Mouse (Mus musculus) brain, embryonic 14.5 days (tissue): ENCODE results near the gene Rnaset2a.
"Not testable (repeated sequence)": the region's sequence is repeated elsewhere in the genome, so short reads cannot be mapped to it uniquely, and the experiment has no call there.

ENCODE experiments used
- CTCF ChIP-seq: fragments of 200-500 bp; IDR thresholded peaks from 2 replicates; pipeline ENCODE4 v1.5.1; 2012; ENCODE audit warnings: inconsistent platforms, mild to moderate bottlenecking, moderate library complexity, borderline replicate concordance; ENCODE audit not compliant: insufficient read depth, insufficient read length; ENCODE audit errors: extremely low read depth
- POLR2A ChIP-seq: fragments of 200-500 bp; IDR thresholded peaks from 2 replicates; pipeline ENCODE4 v1.6.1; 2012; ENCODE audit warnings: mild to moderate bottlenecking, inconsistent platforms, borderline replicate concordance; ENCODE audit not compliant: poor library complexity, insufficient read depth, insufficient read length, severe bottlenecking; ENCODE audit errors: extremely low read depth

- TF ChIP-seq CTCF, POLR2A: not testable (repeated sequence)
Observed at GRCm38 (mm10) chr17:8143802-8144673, 3.9 kb downstream of the Rnaset2a start.
